Mouse (Mus musculus): ENCODE data around the gene Jtb. TPM values are rescaled to one million over a fixed set of nuclear protein-coding genes. Genes with fewer than 3 reads are reported as not detected.
"Not testable (repeated sequence)": the region's sequence is repeated elsewhere in the genome, so short reads cannot be mapped to it uniquely, and the experiment has no call there.

Gene Jtb
- polyA plus RNA-seq, 1 experiment from 2014 or later = 68.7 TPM

DNA sequence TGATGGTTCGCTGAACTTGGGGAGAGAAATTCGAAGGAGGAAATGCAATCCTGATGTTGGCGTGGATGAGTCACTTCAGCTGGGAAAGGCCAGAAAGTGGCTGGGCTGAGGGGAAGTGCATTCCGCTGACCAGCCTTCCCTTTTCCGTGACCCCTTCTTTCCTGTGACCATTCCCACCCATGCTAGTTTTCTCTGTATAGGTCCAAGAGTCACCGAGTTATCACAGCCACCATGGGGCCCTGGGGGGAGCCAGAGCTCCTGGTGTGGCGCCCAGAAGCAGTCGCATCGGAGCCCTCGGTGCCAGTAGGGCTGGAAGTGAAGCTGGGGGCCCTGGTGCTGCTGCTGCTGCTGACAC lies 17.3 kb downstream of the Jtb start:
- no peaks in the 10 kb centered on the region for H3K27me3 ChIP-seq (ENCODE audit: insufficient read depth, low read length)
- H3K9me3 ChIP-seq (ENCODE audit: low read length) = no peaks in the 10 kb centered on the region
- DNase-seq (peak; percentile 51), ATAC-seq (peak; percentile 21)
- TF ChIP-seq CTCF (IDR thresholded peaks at IDR 0.05; ENCODE audit: low read depth) = no peak
- peaks cover 12% of the 10 kb centered on the region for H3K36me3 ChIP-seq (replicated peaks; ENCODE audit: insufficient read depth, low read length)
- H3K27ac ChIP-seq (ENCODE audit: low read depth) = peak overlapping the region; percentile 91
- peak overlapping the region; percentile 70 for H3K9ac ChIP-seq (replicated peaks)
- peak overlapping the region; percentile 61 for H3K4me3 ChIP-seq (ENCODE audit: low read depth, low read length)
- peaks cover 7% of the 10 kb centered on the region for H3K4me1 ChIP-seq (ENCODE audit: insufficient read depth)
- WGBS (ENCODE audit: insufficient replicate concordance) = 1% methylated on average over 9 of the region's 10 CpGs
- peak overlapping the region; percentile 84 for H3K4me2 ChIP-seq (ENCODE audit: low read depth, low read length)

DNA sequence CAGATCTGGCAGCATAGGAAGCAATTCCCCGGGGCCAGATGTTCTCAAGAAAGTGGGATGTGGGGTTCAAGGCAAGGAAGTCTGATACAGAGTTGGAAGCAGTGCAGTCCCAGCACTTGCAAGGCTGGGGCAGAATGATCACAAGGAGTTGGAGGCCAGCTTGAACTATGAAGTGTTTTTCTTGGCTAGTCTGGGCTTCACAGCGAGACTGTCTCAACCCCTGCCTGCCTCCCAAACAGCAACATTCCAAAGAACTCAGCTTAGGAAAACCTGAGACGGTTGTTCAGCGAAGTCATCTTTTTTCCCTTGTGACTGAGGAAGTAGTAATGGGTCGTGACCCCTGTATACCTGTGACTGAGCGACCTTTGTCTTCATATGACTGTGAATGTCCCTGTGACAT lies 19.4 kb downstream of the Jtb start:
- Histone ChIP-seq H3K4me3 (ENCODE audit: low read depth, low read length) (no peak overlapping the region), H3K4me2 (ENCODE audit: low read depth, low read length) (no peak overlapping the region), H3K9me3 (ENCODE audit: low read length) (no peaks in the 10 kb centered on the region), H3K27me3 (ENCODE audit: insufficient read depth, low read length) (no peaks in the 10 kb centered on the region), H3K36me3 (replicated peaks; ENCODE audit: insufficient read depth, low read length) (peaks cover 12% of the 10 kb centered on the region), H3K27ac (ENCODE audit: low read depth) (no peak overlapping the region), H3K9ac (replicated peaks) (no peak overlapping the region), H3K4me1 (ENCODE audit: insufficient read depth) (peaks cover 17% of the 10 kb centered on the region)
- 87% methylated on average over 6 of the region's 6 CpGs for WGBS (ENCODE audit: insufficient replicate concordance)
- TF ChIP-seq CTCF (IDR thresholded peaks at IDR 0.05; ENCODE audit: low read depth) (no peak), EP300 (IDR thresholded peaks at IDR 0.05; ENCODE audit: low read depth) (no peak)
- no peak for DNase-seq
- no peak for ATAC-seq

DNA sequence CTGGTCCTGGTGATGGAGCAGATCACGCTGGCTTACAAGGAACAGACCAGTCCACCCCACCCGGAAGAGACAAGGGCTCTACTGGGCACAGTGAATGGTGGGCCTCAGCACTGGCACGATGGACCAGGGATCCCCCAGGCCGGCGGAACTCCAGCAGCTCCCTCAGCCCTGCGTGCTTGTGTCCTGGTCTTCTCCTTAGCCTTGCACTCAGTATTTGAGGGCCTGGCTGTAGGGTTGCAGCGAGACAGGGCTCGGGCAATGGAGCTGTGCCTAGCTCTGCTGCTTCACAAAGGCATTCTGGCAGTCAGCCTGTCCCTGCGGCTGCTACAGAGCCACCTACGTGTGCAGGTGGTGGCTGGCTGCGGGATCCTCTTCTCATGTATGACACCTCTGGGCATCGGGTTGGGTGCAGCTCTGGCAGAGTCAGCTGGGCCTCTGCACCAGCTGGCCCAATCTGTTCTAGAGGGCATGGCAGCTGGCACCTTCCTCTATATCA lies 20.4 kb downstream of the Jtb start:
- H3K4me1 ChIP-seq (ENCODE audit: insufficient read depth) = peaks cover 22% of the 10 kb centered on the region
- WGBS (ENCODE audit: insufficient replicate concordance) = 92% methylated on average over 10 of the region's 12 CpGs

DNA sequence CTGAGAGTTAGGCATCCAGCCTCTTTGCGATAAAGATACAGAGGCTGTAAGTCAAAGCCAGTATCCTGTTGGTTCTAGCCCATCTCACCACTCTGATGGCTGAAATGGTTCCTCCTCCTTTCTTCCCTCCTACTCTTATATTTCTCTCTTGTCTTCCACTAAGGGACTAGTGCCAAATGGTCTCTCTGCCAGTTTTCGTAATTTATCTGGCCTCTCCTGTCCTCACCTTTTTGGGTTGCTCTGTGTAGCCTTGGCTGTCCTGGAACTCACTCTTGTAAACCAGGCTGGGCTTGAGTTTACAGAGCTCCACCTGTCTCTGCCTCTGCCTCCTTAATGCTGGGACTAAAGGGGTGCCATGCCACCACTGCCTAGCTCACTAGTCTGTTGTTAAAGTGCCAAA lies 21.3 kb downstream of the Jtb start:
- not testable (repeated sequence) for H3K9me3 ChIP-seq (ENCODE audit: low read length); H3K4me3 ChIP-seq (ENCODE audit: low read depth, low read length); H3K9ac ChIP-seq (replicated peaks); H3K27me3 ChIP-seq (ENCODE audit: insufficient read depth, low read length); ATAC-seq; DNase-seq; H3K27ac ChIP-seq (ENCODE audit: low read depth); H3K4me2 ChIP-seq (ENCODE audit: low read depth, low read length)
- WGBS (ENCODE audit: insufficient replicate concordance) = 89% methylated on average over 2 of the region's 2 CpGs
- peaks cover 14% of the 10 kb centered on the region for H3K36me3 ChIP-seq (replicated peaks; ENCODE audit: insufficient read depth, low read length)
- H3K4me1 ChIP-seq (ENCODE audit: insufficient read depth) = peaks cover 20% of the 10 kb centered on the region

More for the DNA sequence above, 20.4 kb downstream of the Jtb start:
- not testable (repeated sequence) for H3K4me3 ChIP-seq (ENCODE audit: low read depth, low read length); DNase-seq; H3K9me3 ChIP-seq (ENCODE audit: low read length); H3K9ac ChIP-seq (replicated peaks); H3K27me3 ChIP-seq (ENCODE audit: insufficient read depth, low read length); ATAC-seq; H3K4me2 ChIP-seq (ENCODE audit: low read depth, low read length); H3K27ac ChIP-seq (ENCODE audit: low read depth)
- peaks cover 13% of the 10 kb centered on the region for H3K36me3 ChIP-seq (replicated peaks; ENCODE audit: insufficient read depth, low read length)

DNA sequence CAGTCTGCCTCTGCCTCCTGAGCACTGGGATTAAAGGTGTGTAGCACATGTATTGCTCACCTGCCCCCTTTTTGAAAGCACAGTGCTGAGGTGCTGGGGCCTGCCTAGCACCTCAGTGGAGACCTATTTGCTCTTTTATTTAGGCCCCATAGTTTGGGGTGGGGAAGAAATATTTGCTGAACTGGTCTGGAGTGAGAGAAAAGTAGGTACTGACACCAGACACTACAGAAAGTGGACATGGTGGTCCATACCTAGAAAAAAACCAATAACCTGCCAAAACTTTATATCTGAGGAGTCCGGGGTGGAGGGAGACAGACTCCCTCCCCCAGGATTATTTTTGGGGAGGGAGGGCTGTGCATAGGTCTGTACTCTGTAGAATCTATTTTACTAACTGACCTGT lies 21.8 kb downstream of the Jtb start:
- H3K4me1 ChIP-seq (ENCODE audit: insufficient read depth) = peaks cover 18% of the 10 kb centered on the region
- ATAC-seq; H3K9ac ChIP-seq (replicated peaks); H3K27ac ChIP-seq (ENCODE audit: low read depth); H3K9me3 ChIP-seq (ENCODE audit: low read length); H3K27me3 ChIP-seq (ENCODE audit: insufficient read depth, low read length); H3K4me3 ChIP-seq (ENCODE audit: low read depth, low read length); DNase-seq; H3K4me2 ChIP-seq (ENCODE audit: low read depth, low read length): not testable (repeated sequence)
- peaks cover 14% of the 10 kb centered on the region for H3K36me3 ChIP-seq (replicated peaks; ENCODE audit: insufficient read depth, low read length)
- WGBS (ENCODE audit: insufficient replicate concordance) = 35% methylated on average over 1 of the region's 1 CpGs

DNA sequence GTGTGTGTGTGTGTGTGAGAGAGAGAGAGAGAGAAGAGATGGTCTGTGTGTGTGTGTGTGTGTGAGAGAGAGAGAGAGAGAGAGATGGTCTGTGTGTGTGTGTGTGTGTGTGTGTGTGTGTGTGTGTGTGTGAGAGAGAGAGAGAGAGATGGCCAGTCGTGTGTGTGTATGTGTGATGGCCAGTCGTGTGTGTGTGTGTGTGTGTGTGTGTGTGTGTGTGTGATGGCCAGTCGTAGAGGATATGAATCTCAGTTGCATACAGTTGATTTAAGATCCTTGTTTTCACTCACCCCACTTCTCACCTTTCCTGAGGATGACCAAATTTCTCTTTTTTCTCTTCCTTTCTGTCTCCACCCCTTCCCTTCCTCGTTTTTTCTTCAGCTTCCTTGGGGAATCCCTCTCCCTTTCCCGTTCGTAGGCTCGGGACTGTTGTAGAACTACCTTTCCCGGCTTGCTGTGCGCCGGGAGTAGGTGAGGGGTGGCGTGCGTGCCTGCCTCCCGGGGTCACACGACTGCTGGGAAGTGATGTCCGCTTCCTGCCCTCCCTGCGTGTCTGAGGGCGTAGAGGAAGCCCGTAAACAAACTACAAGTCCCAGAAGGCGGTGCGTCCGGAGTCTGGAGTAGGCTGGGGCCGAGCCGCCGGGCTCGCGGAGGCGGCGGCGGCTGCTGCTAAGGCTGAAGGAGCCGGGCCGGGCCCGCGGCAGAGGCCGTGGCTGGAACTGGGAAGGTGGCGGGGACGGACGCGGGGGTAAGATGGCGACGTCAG lies 22.4 kb downstream of the Jtb start, which contains the start of gene Crtc2:
Gene Crtc2 (plus strand): TSS at position 511 of the 766 bp plus-strand sequence.
- Histone ChIP-seq H3K36me3 (replicated peaks; ENCODE audit: insufficient read depth, low read length) (peaks cover 19% of the 10 kb centered on the region), H3K4me3 (ENCODE audit: low read depth, low read length) (peak within 1 kb of the TSS; percentile 99), H3K9ac (replicated peaks) (peak within 1 kb of the TSS; percentile 98), H3K9me3 (ENCODE audit: low read length) (no peaks in the 10 kb centered on the region), H3K4me2 (ENCODE audit: low read depth, low read length) (peak within 1 kb of the TSS; percentile 94), H3K27ac (ENCODE audit: low read depth) (peak within 1 kb of the TSS; percentile 90), H3K4me1 (ENCODE audit: insufficient read depth) (peaks cover 18% of the 10 kb centered on the region), H3K27me3 (ENCODE audit: insufficient read depth, low read length) (no peaks in the 10 kb centered on the region)
- peak; percentile 95 for DNase-seq
- WGBS (ENCODE audit: insufficient replicate concordance) = 3% methylated on average over 40 of the region's 40 CpGs
- peak; percentile 94 for ATAC-seq
- TF ChIP-seq CTCF (IDR thresholded peaks at IDR 0.05; ENCODE audit: low read depth) = no peak
- TF ChIP-seq EP300 (IDR thresholded peaks at IDR 0.05; ENCODE audit: low read depth) = peak; percentile 54; the same call in 1 of the 2 replicates
